Mouse (Mus musculus) lung, embryonic 16.5 days (tissue): ENCODE results near the gene Hdac4. TPM values are rescaled to one million over a fixed set of nuclear protein-coding genes. Genes with fewer than 3 reads are reported as not detected.
A peak's percentile ranks its signal among the peaks of the same experiment; 100 is the strongest.

Experiments
- ATAC-seq: fragments of 200-750 bp; cut with Nextera tagmentation; 2 replicates; pipeline ENCODE4 v1.8.0; 2017; ENCODE audit warnings: low read depth, mild to moderate bottlenecking, moderate library complexity
- H3K27ac ChIP-seq: fragments of 300-500 bp; sonication (generic); 2 replicates; pipeline ENCODE4 v1.5.1; 2014; ENCODE audit warnings: mild to moderate bottlenecking, control low read depth, low read length
- H3K27me3 ChIP-seq: fragments of 300-500 bp; sonication (generic); 2 replicates; pipeline ENCODE4 v1.6.1; 2014; ENCODE audit warnings: low read depth, low read length, mixed read lengths; ENCODE audit not compliant: control insufficient read depth, insufficient read depth
- H3K36me3 ChIP-seq: fragments of 300-500 bp; sonication (generic); 2 replicates; pipeline ENCODE4 v1.6.1; 2014; ENCODE audit warnings: low read length; ENCODE audit not compliant: control insufficient read depth, insufficient read depth
- H3K4me1 ChIP-seq: fragments of 300-500 bp; sonication (generic); replicated peaks from 2 replicates; pipeline ENCODE4 v1.6.1; 2014; ENCODE audit warnings: low read length, mixed read lengths; ENCODE audit not compliant: control insufficient read depth, insufficient read depth
- H3K4me2 ChIP-seq: fragments of 300-500 bp; sonication (generic); 2 replicates; pipeline ENCODE4 v1.6.1; 2014; ENCODE audit warnings: low read depth, low read length, control low read depth
- H3K4me3 ChIP-seq: fragments of 300-500 bp; sonication (generic); 2 replicates; pipeline ENCODE4 v1.5.1; 2014; ENCODE audit warnings: mild to moderate bottlenecking, low read length, control low read depth
- H3K9ac ChIP-seq: fragments of 300-500 bp; sonication (generic); 2 replicates; pipeline ENCODE4 v1.6.1; 2014; ENCODE audit warnings: low read length, control low read depth
- H3K9me3 ChIP-seq: fragments of 300-500 bp; sonication (generic); 2 replicates; pipeline ENCODE4 v1.6.1; 2016; ENCODE audit warnings: low read length; ENCODE audit not compliant: control insufficient read depth
- WGBS: fragments of 180-500 bp; shearing (Covaris S2); extraction: QIAGEN DNeasy Blood & Tissue Kit; methylation state at CpG from one replicate; pipeline ENCODE4 v1.1.7; 2014; 5-methylcytosine and 5-hydroxymethylcytosine counted together
- polyA plus RNA-seq: library from polyadenylated mRNA; unstranded; fragments of >200 nt; fragmentation: Nextera tagmentation; extraction: Ambion mirVana; gene quantifications from 2 replicates; pipeline ENCODE4 v1.2.1, GENCODE M21; 2015

The Hdac4 gene
- 15.6 and 17.6 TPM in 2 replicates for polyA plus RNA-seq

DNA sequence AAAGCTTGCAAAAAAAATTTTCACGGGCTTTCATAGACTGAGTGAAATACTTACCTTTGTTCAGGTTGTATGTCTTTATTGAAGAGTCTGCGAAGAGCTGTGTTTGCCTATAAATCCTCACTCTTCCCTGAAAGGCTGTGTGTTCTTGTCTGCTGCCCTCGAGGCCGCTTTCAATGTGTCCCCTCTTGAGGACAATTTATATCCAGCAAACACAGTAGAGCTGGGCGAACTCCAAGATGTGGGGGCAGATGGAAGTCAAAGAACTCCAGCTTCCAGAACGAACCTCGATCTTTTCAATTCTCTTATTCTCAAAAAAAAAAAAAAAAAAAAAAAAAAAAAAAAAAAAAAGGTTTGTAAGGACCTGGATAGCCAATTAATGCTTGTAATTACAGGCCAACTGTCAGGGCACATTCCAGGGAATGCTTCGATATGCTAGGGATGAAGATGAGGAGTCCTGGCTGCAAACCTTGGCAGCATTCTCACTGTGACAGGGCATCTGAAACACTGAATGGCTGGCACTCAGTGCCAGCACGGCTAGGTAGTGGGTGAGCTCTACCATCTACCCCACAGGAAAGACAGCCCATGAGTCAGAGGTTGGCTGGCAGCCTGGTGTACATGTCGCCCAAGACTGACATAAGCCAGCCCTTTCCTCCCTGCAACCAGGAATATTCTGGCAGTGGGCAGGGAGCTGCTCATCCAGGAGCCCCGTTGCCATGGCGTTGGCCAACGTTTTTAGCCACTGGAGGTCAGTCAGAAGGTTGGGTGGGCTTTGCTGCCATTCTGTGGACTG lies at the start of gene Hdac4:
Gene Hdac4, minus strand, starts transcription at position 340 of the 790 bp plus-strand sequence.
- ATAC-seq, result no peak

DNA sequence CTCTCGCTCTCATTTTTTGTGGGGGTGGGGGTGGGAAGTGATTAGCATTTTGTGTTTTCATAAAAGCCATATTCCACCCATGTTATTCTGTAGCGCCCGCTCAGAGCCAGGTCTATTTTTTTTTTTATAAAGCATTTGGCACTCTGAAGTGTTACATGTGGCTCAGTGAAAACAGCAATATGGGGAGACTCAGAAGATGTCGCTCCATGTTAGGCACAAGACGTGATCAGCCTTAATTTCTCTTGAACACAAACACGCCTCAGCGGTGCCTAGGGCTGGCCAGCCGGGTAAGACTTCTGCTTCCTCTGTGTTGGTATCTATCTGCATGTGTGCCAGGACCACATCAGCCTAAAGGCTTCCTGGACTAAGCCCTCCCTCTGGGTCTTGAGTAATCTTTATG lies 48.0 kb upstream of the Hdac4 start:
- WGBS, result 86% methylated on average over 8 of the region's 8 CpGs
- H3K9me3 ChIP-seq, result no peaks in the 10 kb centered on the region
- H3K4me1 ChIP-seq, result no peaks in the 10 kb centered on the region
- H3K27me3 ChIP-seq, result no peaks in the 10 kb centered on the region
- H3K9ac ChIP-seq, result no peak overlapping the region
- H3K4me3 ChIP-seq, result no peak overlapping the region
- no peak overlapping the region for H3K27ac ChIP-seq
- H3K36me3 ChIP-seq, result no peaks in the 10 kb centered on the region
- no peak overlapping the region for H3K4me2 ChIP-seq
- ATAC-seq, result no peak

More for the DNA sequence above, at the start of gene Hdac4:
- Histone ChIP-seq H3K27ac (no peak within 1 kb of the TSS), H3K36me3 (no peaks in the 10 kb centered on the region), H3K27me3 (no peaks in the 10 kb centered on the region), H3K9me3 (no peaks in the 10 kb centered on the region), H3K4me2 (no peak within 1 kb of the TSS), H3K4me1 (no peaks in the 10 kb centered on the region), H3K4me3 (no peak within 1 kb of the TSS), H3K9ac (no peak within 1 kb of the TSS)
- 59% methylated on average over 13 of the region's 13 CpGs for WGBS

DNA sequence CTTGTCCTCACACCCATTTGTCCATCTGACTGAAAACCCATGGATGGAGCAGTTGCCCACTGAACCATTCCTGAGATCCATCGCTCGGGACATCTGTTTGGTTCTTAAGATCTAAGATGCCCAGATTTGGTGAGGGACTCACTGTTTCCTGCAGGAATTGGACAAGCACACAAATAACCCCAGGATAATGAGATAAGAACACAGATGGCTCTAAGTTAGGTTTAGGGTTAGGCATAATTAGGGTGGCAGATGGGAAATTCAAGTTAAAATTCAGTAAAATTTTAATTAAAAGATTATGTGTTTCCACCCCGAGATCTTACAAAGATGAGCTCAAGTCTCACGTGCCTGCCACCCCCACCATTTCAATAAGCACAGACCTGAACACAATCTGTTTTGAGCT lies 44.6 kb upstream of the Hdac4 start:
- Histone ChIP-seq H3K36me3 (no peaks in the 10 kb centered on the region), H3K4me1 (no peaks in the 10 kb centered on the region), H3K4me3 (no peak overlapping the region), H3K27me3 (no peaks in the 10 kb centered on the region), H3K27ac (no peak overlapping the region), H3K9ac (no peak overlapping the region), H3K9me3 (no peaks in the 10 kb centered on the region), H3K4me2 (no peak overlapping the region)
- ATAC-seq, result no peak
- WGBS, result 86% methylated on average over 4 of the region's 4 CpGs

DNA sequence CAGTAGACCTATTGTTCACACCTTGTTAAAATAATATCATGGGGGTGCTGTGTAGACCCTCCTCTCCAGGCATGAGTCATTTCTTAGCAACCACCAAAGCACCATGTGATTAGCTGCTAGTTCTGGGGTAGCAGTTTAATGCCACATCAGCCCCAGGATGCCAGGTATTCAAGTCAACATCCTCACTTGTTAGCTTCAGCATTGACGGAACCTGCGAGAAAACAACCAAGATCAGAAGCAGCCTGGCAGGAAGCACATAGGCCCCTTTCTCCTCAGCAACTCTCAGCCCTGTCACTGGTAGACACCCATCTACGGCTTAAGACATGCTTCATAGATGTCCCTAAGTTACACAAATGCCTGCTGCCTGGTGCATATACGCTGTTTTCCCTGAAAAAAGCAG lies 40.1 kb upstream of the Hdac4 start:
- H3K36me3 ChIP-seq, result no peaks in the 10 kb centered on the region
- H3K4me1 ChIP-seq, result no peaks in the 10 kb centered on the region
- H3K9ac ChIP-seq, result no peak overlapping the region
- H3K9me3 ChIP-seq, result no peaks in the 10 kb centered on the region
- no peak overlapping the region for H3K4me3 ChIP-seq
- no peak overlapping the region for H3K27ac ChIP-seq
- no peak for ATAC-seq
- H3K4me2 ChIP-seq, result no peak overlapping the region
- H3K27me3 ChIP-seq, result no peaks in the 10 kb centered on the region
- 89% methylated on average over 4 of the region's 4 CpGs for WGBS

DNA sequence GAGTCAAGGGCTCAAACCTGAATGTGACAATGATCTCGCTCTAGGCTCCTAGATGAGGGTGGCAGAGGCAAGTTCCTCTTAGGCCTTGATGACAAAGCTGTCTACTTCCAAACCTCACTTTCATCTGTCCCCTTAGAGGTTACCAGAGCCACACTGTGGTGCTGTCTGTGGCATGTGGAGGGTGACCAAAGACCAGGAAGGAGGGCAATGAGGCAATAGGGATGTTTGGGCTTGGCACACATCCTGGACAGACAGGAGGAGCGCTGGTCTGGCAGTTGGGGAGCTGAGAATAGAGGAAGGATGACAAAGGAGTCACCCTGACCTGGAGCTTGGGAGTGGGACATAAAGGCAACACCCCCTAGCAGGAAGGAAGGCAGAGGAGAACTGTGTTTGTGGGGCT lies 29.8 kb upstream of the Hdac4 start:
- Histone ChIP-seq H3K27ac (no peak overlapping the region), H3K27me3 (no peaks in the 10 kb centered on the region), H3K9ac (no peak overlapping the region), H3K4me3 (no peak overlapping the region), H3K9me3 (no peaks in the 10 kb centered on the region), H3K4me1 (no peaks in the 10 kb centered on the region), H3K4me2 (no peak overlapping the region), H3K36me3 (no peaks in the 10 kb centered on the region)
- 73% methylated on average over 2 of the region's 2 CpGs for WGBS
- no peak for ATAC-seq

DNA sequence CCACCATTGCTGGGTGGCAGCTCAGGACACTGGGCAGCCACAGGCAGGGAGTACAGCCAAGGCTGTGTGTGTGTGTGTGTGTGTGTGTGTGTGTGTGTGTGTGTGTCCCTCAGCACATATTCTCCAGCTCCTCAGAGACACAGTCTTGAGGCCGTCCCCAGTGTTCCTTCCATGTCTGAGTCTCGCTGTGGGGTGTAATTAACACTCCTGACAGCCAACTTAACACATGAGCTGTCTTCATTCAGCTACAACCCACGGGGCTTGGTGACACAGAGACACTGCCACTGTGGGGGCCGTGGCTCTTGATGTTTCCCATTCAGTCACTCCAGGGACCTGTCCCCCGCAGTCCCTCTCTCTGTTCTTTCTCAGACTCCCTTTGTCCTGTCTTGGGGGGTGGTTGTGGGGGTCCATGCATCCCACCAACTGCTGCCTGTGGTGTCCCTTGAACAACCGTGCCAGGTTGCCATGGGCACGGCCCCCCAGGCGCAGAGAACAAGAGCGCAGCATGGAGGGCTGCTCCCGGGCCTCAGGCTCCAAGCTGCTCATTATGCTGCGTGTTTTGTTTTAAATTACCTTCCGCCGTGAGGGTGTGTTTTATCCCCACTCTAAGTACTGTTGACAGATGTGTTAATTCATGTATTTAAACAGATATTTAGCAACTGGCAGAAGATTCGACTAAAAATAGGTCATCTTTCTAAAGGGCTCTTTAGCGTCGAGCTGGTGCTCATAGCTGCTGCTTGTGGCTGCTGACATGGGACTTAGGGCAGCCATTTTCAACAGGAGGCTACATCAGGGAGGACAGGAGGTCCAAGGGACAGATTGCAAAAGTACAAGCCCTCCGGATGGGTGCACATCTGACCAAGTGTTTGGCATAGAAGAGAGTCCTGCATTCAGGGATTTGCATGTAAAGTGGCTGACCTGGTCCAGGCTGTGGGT lies 28.7 kb upstream of the Hdac4 start:
- Histone ChIP-seq H3K9me3 (no peaks in the 10 kb centered on the region), H3K27me3 (no peaks in the 10 kb centered on the region), H3K4me3 (no peak overlapping the region), H3K27ac (no peak overlapping the region), H3K4me1 (no peaks in the 10 kb centered on the region), H3K36me3 (no peaks in the 10 kb centered on the region), H3K4me2 (no peak overlapping the region), H3K9ac (no peak overlapping the region)
- WGBS, result 51% methylated on average over 17 of the region's 17 CpGs
- ATAC-seq, result no peak

DNA sequence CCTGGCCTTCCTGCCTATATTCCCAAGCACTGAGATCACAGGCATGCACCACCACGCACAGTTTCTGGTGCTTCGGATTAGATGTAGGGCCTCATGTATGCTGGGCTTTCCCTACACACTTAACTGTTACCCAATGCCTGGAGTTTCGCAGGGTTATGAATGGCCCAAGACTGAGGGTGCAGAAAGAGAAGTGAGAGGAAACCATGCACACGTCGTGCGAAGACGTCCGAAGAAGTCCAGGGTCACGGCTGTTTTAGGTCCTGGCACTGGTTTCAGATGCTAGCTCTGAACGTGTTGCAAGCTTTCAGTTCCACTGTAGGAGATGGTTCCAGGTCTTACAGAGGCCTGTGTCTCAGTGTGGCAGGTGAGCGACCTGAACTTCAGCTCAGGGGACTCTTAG lies 21.2 kb upstream of the Hdac4 start:
- no peak overlapping the region for H3K27ac ChIP-seq
- 0 out of 2 replicates have a peak, but pooled peaks have one; percentile 36 for ATAC-seq
- no peak overlapping the region for H3K4me2 ChIP-seq
- H3K4me1 ChIP-seq, result peaks cover 5% of the 10 kb centered on the region; the same call in 1 of the 2 replicates
- no peaks in the 10 kb centered on the region for H3K9me3 ChIP-seq
- H3K27me3 ChIP-seq, result no peaks in the 10 kb centered on the region
- H3K4me3 ChIP-seq, result no peak overlapping the region
- H3K9ac ChIP-seq, result no peak overlapping the region
- 80% methylated on average over 11 of the region's 11 CpGs for WGBS
- no peaks in the 10 kb centered on the region for H3K36me3 ChIP-seq

DNA sequence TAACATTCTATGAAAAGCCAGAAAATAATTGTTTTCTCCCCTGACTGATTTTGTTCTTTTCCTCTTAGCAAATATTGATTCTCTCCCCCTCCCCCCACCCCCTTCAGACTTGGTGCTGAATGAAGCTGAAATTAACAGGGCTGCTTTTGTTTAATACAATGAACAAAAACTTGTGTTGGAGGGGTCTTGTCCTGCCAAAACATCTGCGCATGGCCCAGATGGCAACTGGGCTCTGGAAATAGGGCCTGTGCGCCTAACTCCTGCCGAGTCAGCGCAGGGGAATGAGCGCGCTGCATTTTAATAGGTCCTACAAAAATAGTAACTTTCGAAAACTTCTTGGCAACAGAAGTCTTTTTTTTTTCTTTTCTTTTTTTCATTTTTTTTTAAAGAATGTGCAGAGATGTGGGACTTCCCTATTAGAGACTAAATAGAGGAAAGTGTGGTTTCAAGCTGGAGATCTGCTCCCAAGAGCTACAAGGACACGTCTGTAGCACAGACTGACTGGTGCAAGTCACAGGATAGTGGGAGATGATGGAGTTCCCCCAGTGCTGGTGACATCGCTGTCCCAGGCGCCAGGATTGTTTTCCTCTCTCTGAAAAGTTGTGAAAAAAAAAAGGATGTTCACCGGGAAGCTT lies 20.6 kb upstream of the Hdac4 start:
- Histone ChIP-seq H3K4me1 (peaks cover 5% of the 10 kb centered on the region; the same call in 1 of the 2 replicates), H3K27me3 (no peaks in the 10 kb centered on the region), H3K4me2 (no peak overlapping the region), H3K36me3 (no peaks in the 10 kb centered on the region), H3K4me3 (no peak overlapping the region), H3K9ac (no peak overlapping the region), H3K9me3 (no peaks in the 10 kb centered on the region), H3K27ac (no peak overlapping the region)
- peak; percentile 68; the same call in 1 of the 2 replicates for ATAC-seq
- 47% methylated on average over 11 of the region's 11 CpGs for WGBS
